25 mouse cellular contexts compared by ENCODE assay signal in genomic region chr1:185431998-185432317, GRCm38 (mm10). TPM values are rescaled to one million over a fixed set of nuclear protein-coding genes. Genes with fewer than 3 reads are reported as not detected.
"Had no signal": no experiment of that assay in that cellular context is flagged by ENCODE, and none has a peak within 500 bp of the region (broad histone marks: within the 10 kb centered on the region; RNA-seq: fewer than 3 reads in every experiment).

No protein-coding gene starts in this region.

- H3K4me3 ChIP-seq: megakaryocyte, embryonic 14.5 days; midbrain, embryonic 13.5 days; midbrain, embryonic 15.5 days; neural tube, embryonic 13.5 days; neural tube, embryonic 15.5 days; stomach, embryonic 15.5 days had no signal

- H3K4me2 ChIP-seq: lung, embryonic 14.5 days; midbrain, embryonic 11.5 days; midbrain, embryonic 13.5 days; midbrain, embryonic 15.5 days; neural tube, embryonic 13.5 days; neural tube, embryonic 15.5 days; stomach, embryonic 15.5 days had no signal

- H3K36me3 ChIP-seq: midbrain, embryonic 15.5 days had no signal

- H3K4me1 ChIP-seq: midbrain, embryonic 13.5 days; stomach, embryonic 15.5 days had no signal

- H3K9me3 ChIP-seq: megakaryocyte, embryonic 14.5 days; midbrain, embryonic 13.5 days; midbrain, embryonic 15.5 days; neural tube, embryonic 13.5 days; neural tube, embryonic 15.5 days; stomach, embryonic 15.5 days had no signal

- DNase-seq: lung, adult 18-20 months; lung, embryonic 14.5 days; lung, postnatal 14 days; lung, postnatal 36 days; retina, postnatal 1 day; right cerebral cortex, adult 18-20 months; right cerebral cortex, postnatal 25 days; right cerebral cortex, postnatal 4 days; thymus, adult 18-20 months; thymus, postnatal 14 days; thymus, postnatal 36 days had no signal

- H3K27ac ChIP-seq: liver, embryonic 14.5 days; macrophage; midbrain, embryonic 13.5 days; midbrain, embryonic 15.5 days; neural tube, embryonic 13.5 days; neural tube, embryonic 15.5 days; stomach, embryonic 15.5 days; stomach, postnatal 0 days had no signal

- ATAC-seq: midbrain, embryonic 13.5 days; midbrain, embryonic 15.5 days had no signal

- H3K9ac ChIP-seq: liver, embryonic 14.5 days; lung, embryonic 14.5 days; midbrain, embryonic 13.5 days; midbrain, embryonic 15.5 days; neural tube, embryonic 13.5 days; neural tube, embryonic 15.5 days; stomach, embryonic 15.5 days had no signal

- H3K27me3 ChIP-seq: midbrain, embryonic 13.5 days; midbrain, embryonic 15.5 days; neural tube, embryonic 13.5 days; neural tube, embryonic 15.5 days; stomach, embryonic 15.5 days had no signal

RNA-seq across cellular contexts. Expression of gene Slc30a10, which starts 22.7 kb away (rescaled TPM):
- total RNA-seq: monocyte, adult 5-6 weeks had no signal
- polyA plus RNA-seq: lung, embryonic 16.5 days; macrophage; testis, adult 2 months; urinary bladder, adult 2 months had no signal
